Mouse (Mus musculus): Measurements from ENCODE around the gene Ttc7. TPM values are rescaled to one million over a fixed set of nuclear protein-coding genes. Genes with fewer than 3 reads are reported as not detected.

Ttc7 gene
- total and polyA plus RNA-seq, 2 experiments from 2014 or later, result 2.7 to 6.7 TPM

DNA sequence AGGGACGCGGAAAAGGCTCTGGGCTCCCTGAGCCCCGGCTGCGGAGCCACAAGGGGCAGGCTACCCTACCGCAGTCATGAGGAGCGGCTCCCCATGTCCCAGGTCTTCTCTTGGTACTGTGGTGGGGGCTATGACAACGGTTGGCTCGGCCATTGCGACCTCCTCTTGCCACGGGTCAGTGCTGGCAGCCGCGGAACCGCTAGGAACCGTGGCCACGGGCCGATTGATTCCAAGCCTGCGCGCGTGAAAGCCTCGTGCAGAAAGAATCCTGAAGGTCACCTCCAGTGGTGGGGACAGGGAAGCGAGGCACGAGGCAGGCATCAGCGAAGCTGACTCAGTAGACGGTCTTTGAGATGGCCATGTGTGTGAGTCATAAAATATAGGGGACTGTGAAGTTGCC is 144.8 kb downstream of the Ttc7 start, which contains the start of gene Stpg4:
Gene Stpg4, minus strand, starts transcription at position 231 of the 400 bp plus-strand sequence.
- no peaks in the 10 kb centered on the region for H3K4me1 ChIP-seq (ENCODE audit: control insufficient read depth, insufficient read depth)
- ATAC-seq (ENCODE audit: insufficient read depth, low read depth), result no peak
- no peak within 1 kb of the TSS for H3K9ac ChIP-seq (replicated peaks; ENCODE audit: low read depth, low read length)
- H3K27ac ChIP-seq (ENCODE audit: low read depth), result no peak within 1 kb of the TSS
- peaks cover 31% of the 10 kb centered on the region for H3K36me3 ChIP-seq (replicated peaks; ENCODE audit: control insufficient read depth, insufficient read depth, low read length)
- no peak within 1 kb of the TSS for H3K4me3 ChIP-seq (ENCODE audit: low read depth, low read length)
- TF ChIP-seq EP300 (IDR thresholded peaks at IDR 0.05; ENCODE audit: low read depth) (no peak), CTCF (IDR thresholded peaks at IDR 0.05; ENCODE audit: low read depth) (no peak)
- 0 out of 2 replicates have a peak within 1 kb of the TSS, but pooled peaks have one; percentile 26 for H3K4me2 ChIP-seq (ENCODE audit: low read depth, low read length)
- DNase-seq (ENCODE audit: low spot score), result no peak
- H3K9me3 ChIP-seq (replicated peaks; ENCODE audit: control insufficient read depth, low read length), result no peaks in the 10 kb centered on the region
- no peaks in the 10 kb centered on the region for H3K27me3 ChIP-seq (ENCODE audit: control insufficient read depth, insufficient read depth, low read length)
- WGBS, result 46% methylated on average over 24 of the region's 24 CpGs

DNA sequence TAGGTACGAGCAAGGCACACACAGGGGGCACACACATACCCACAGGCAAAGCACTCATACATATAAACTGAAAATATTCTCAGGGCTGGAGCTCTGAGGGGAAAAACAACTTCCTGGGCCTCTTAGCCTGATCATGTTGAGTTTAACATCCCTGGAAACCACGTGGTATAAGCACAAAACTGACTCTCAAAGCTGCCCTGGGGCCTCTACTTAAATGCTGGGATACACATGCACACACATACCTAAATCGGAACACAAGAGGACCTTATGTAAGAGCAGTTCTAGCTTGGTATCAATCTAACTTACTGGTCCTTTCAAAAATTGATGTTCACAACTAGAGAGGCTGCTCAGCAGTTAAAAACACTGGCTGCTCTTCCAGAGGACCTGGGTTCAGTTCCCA is 146.7 kb downstream of the Ttc7 start:
- no peaks in the 10 kb centered on the region for H3K4me1 ChIP-seq (ENCODE audit: control insufficient read depth, insufficient read depth)
- H3K4me3 ChIP-seq (ENCODE audit: low read depth, low read length), result no peak overlapping the region
- no peak overlapping the region for H3K4me2 ChIP-seq (ENCODE audit: low read depth, low read length)
- DNase-seq (ENCODE audit: low spot score) (no peak), ATAC-seq (ENCODE audit: insufficient read depth, low read depth) (no peak)
- TF ChIP-seq EP300 (IDR thresholded peaks at IDR 0.05; ENCODE audit: low read depth) (no peak), CTCF (IDR thresholded peaks at IDR 0.05; ENCODE audit: low read depth) (no peak)
- H3K36me3 ChIP-seq (replicated peaks; ENCODE audit: control insufficient read depth, insufficient read depth, low read length), result peaks cover 46% of the 10 kb centered on the region
- H3K27me3 ChIP-seq (ENCODE audit: control insufficient read depth, insufficient read depth, low read length), result no peaks in the 10 kb centered on the region
- no peak overlapping the region for H3K27ac ChIP-seq (ENCODE audit: low read depth)
- 87% methylated on average over 3 of the region's 3 CpGs for WGBS
- H3K9ac ChIP-seq (replicated peaks; ENCODE audit: low read depth, low read length), result no peak overlapping the region
- no peaks in the 10 kb centered on the region for H3K9me3 ChIP-seq (replicated peaks; ENCODE audit: control insufficient read depth, low read length)

Other genes starting within 250 kb of the Ttc7 start
- gene Socs5, start 175.2 kb upstream of the Ttc7 start, total RNA-seq (2014; rRNA removed; ENCODE audit: low replicate concordance), result 11.4 and 17.7 TPM in 2 replicates
- gene Socs5, start 175.2 kb upstream of the Ttc7 start, polyA plus RNA-seq (2015; fragmentation: Nextera tagmentation; extraction: Ambion mirVana), result 7.3 and 7.9 TPM in 2 replicates
- 71.0 and 78.3 TPM in 2 replicates for gene Mcfd2, start 17.0 kb upstream of the Ttc7 start, total RNA-seq (2014; rRNA removed; ENCODE audit: low replicate concordance)
- 75.1 and 77.2 TPM in 2 replicates for gene Mcfd2, start 17.0 kb upstream of the Ttc7 start, polyA plus RNA-seq (2015; fragmentation: Nextera tagmentation; extraction: Ambion mirVana)
- gene Stpg4, start 144.9 kb downstream of the Ttc7 start, total RNA-seq (2014; rRNA removed; ENCODE audit: low replicate concordance), result not detected in 2 replicates
- not detected in 2 replicates for gene Stpg4, start 144.9 kb downstream of the Ttc7 start, polyA plus RNA-seq (2015; fragmentation: Nextera tagmentation; extraction: Ambion mirVana)
- 129 and 183 TPM in 2 replicates for gene Calm2, start 164.0 kb downstream of the Ttc7 start, total RNA-seq (2014; rRNA removed; ENCODE audit: low replicate concordance)
- 389 and 428 TPM in 2 replicates for gene Calm2, start 164.0 kb downstream of the Ttc7 start, polyA plus RNA-seq (2015; fragmentation: Nextera tagmentation; extraction: Ambion mirVana)

Data from heart, postnatal 0 days (tissue).